Mouse (Mus musculus): ENCODE data around the gene Aqp9. TPM values are rescaled to one million over a fixed set of nuclear protein-coding genes. Genes with fewer than 3 reads are reported as not detected.
"Not testable (repeated sequence)": the region's sequence is repeated elsewhere in the genome, so short reads cannot be mapped to it uniquely, and the experiment has no call there.

Aqp9 gene
- polyA plus RNA-seq, 1 experiment from 2014 or later = 7.5 TPM

DNA sequence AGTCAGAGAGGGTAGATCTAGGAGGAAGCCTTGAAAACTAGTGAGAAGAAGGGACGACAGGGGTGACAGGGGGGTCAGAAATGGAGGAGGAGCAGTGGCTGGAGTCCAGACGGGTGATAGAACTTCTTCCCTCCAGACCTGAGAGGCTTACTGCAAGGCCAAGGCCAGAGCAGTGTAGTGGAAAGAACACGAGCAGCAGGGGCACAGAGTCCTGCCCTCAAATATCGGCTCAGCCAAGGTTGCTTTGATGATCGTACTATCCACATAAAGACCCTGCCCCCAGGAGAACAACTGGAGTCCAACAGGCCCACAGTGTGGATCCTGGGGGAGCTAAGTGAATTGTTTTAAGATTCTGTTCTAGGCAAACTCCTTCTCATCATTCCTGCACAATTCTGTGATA is 33.4 kb downstream of the Aqp9 start:
- Histone ChIP-seq H3K4me3 (ENCODE audit: low read depth, low read length) (no peak overlapping the region), H3K27me3 (ENCODE audit: control insufficient read depth, insufficient read depth, low read depth, low read length) (no peaks in the 10 kb centered on the region), H3K4me1 (ENCODE audit: control insufficient read depth, low read depth, low read length) (peaks cover 10% of the 10 kb centered on the region), H3K4me2 (ENCODE audit: low read depth, low read length) (no peak overlapping the region), H3K36me3 (ENCODE audit: control insufficient read depth, insufficient read depth) (no peaks in the 10 kb centered on the region), H3K9me3 (replicated peaks; ENCODE audit: control insufficient read depth, low read length) (no peaks in the 10 kb centered on the region), H3K9ac (ENCODE audit: low read depth, low read length) (no peak overlapping the region), H3K27ac (ENCODE audit: low read length) (no peak overlapping the region)
- WGBS (ENCODE audit: insufficient replicate concordance) = 55% methylated on average over 5 of the region's 5 CpGs
- no peak for ATAC-seq (ENCODE audit: low read depth)

DNA sequence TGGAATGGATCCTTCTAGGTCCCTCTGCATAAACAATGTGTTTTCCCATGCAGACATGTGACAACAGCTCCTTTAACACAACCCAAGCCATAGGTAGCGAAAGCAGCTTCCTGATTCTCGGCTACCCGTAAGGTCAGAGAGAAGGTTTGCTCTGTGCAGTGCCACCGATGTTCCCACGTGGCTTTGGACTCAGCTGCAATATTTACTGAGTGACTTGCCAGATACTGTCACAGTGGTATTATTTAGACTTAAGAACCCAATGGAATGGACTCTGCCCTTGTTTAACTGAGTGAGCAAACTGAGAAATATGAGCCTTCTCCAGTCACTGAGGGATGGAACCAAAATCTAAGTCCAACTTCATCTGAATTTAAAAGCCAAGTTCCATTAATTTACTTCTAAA is 35.3 kb downstream of the Aqp9 start:
- ATAC-seq (ENCODE audit: low read depth) = no peak; the same call in 1 of the 2 replicates
- Histone ChIP-seq H3K4me2 (ENCODE audit: low read depth, low read length) (no peak overlapping the region), H3K36me3 (ENCODE audit: control insufficient read depth, insufficient read depth) (no peaks in the 10 kb centered on the region), H3K27ac (ENCODE audit: low read length) (peak overlapping the region; percentile 60), H3K9ac (ENCODE audit: low read depth, low read length) (no peak overlapping the region), H3K4me1 (ENCODE audit: control insufficient read depth, low read depth, low read length) (peaks cover 10% of the 10 kb centered on the region), H3K4me3 (ENCODE audit: low read depth, low read length) (no peak overlapping the region), H3K27me3 (ENCODE audit: control insufficient read depth, insufficient read depth, low read depth, low read length) (no peaks in the 10 kb centered on the region), H3K9me3 (replicated peaks; ENCODE audit: control insufficient read depth, low read length) (no peaks in the 10 kb centered on the region)
- WGBS (ENCODE audit: insufficient replicate concordance) = 62% methylated on average over 5 of the region's 5 CpGs

DNA sequence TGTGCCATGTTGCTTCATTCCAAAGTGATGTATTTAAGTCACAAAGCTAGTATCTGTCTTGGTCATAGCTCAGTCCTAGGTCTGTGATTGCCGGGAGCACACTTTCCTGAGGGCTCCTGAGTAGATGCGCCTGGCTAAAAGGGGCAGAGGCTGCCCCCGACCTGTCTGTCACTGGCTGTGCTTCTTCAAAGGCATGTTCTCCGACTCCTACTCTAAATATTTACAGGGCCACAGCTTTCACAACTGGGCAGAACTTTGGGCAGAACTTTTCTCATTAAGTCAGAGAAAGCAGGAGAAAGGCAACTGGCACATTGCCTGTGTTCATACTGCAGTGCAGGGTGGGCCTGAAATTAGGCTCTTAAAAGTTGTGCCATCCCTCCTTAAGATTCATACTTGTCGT is 36.7 kb downstream of the Aqp9 start:
- no peaks in the 10 kb centered on the region for H3K27me3 ChIP-seq (ENCODE audit: control insufficient read depth, insufficient read depth, low read depth, low read length)
- peaks cover 8% of the 10 kb centered on the region for H3K4me1 ChIP-seq (ENCODE audit: control insufficient read depth, low read depth, low read length)
- no peak overlapping the region for H3K4me3 ChIP-seq (ENCODE audit: low read depth, low read length)
- H3K36me3 ChIP-seq (ENCODE audit: control insufficient read depth, insufficient read depth) = no peaks in the 10 kb centered on the region
- WGBS (ENCODE audit: insufficient replicate concordance) = 67% methylated on average over 5 of the region's 5 CpGs
- H3K9me3 ChIP-seq (replicated peaks; ENCODE audit: control insufficient read depth, low read length) = no peaks in the 10 kb centered on the region
- H3K4me2 ChIP-seq (ENCODE audit: low read depth, low read length) = no peak overlapping the region
- ATAC-seq (ENCODE audit: low read depth) = peak; percentile 65
- H3K9ac ChIP-seq (ENCODE audit: low read depth, low read length) = no peak overlapping the region
- peak overlapping the region; percentile 29 for H3K27ac ChIP-seq (ENCODE audit: low read length)

- Histone ChIP-seq H3K27me3 (ENCODE audit: control insufficient read depth, insufficient read depth, low read depth, low read length) (no peaks in the 10 kb centered on the region), H3K4me2 (ENCODE audit: low read depth, low read length) (no peak overlapping the region), H3K4me3 (ENCODE audit: low read depth, low read length) (no peak overlapping the region), H3K9ac (ENCODE audit: low read depth, low read length) (no peak overlapping the region), H3K9me3 (replicated peaks; ENCODE audit: control insufficient read depth, low read length) (no peaks in the 10 kb centered on the region), H3K4me1 (ENCODE audit: control insufficient read depth, low read depth, low read length) (peaks cover 8% of the 10 kb centered on the region), H3K27ac (ENCODE audit: low read length) (no peak overlapping the region), H3K36me3 (ENCODE audit: control insufficient read depth, insufficient read depth) (no peaks in the 10 kb centered on the region)
- ATAC-seq (ENCODE audit: low read depth) = peak; percentile 66
- WGBS (ENCODE audit: insufficient replicate concordance) = 34% methylated on average over 5 of the region's 5 CpGs
Measured at GRCm38 (mm10) chr9:71128911-71129310, 39.6 kb downstream of the Aqp9 start.

GRCm38 (mm10) chr9:71126205-71126604 is 42.3 kb downstream of the Aqp9 start:
- no peaks in the 10 kb centered on the region for H3K36me3 ChIP-seq (ENCODE audit: control insufficient read depth, insufficient read depth)
- no peak overlapping the region for H3K9ac ChIP-seq (ENCODE audit: low read depth, low read length)
- no peak overlapping the region for H3K27ac ChIP-seq (ENCODE audit: low read length)
- ATAC-seq (ENCODE audit: low read depth) = no peak
- no peak overlapping the region for H3K4me2 ChIP-seq (ENCODE audit: low read depth, low read length)
- H3K9me3 ChIP-seq (replicated peaks; ENCODE audit: control insufficient read depth, low read length) = no peaks in the 10 kb centered on the region
- no peak overlapping the region for H3K4me3 ChIP-seq (ENCODE audit: low read depth, low read length)
- H3K4me1 ChIP-seq (ENCODE audit: control insufficient read depth, low read depth, low read length) = no peaks in the 10 kb centered on the region; the same call in 1 of the 2 replicates
- no peaks in the 10 kb centered on the region for H3K27me3 ChIP-seq (ENCODE audit: control insufficient read depth, insufficient read depth, low read depth, low read length)
- WGBS (ENCODE audit: insufficient replicate concordance) = 29% methylated on average over 2 of the region's 2 CpGs

DNA sequence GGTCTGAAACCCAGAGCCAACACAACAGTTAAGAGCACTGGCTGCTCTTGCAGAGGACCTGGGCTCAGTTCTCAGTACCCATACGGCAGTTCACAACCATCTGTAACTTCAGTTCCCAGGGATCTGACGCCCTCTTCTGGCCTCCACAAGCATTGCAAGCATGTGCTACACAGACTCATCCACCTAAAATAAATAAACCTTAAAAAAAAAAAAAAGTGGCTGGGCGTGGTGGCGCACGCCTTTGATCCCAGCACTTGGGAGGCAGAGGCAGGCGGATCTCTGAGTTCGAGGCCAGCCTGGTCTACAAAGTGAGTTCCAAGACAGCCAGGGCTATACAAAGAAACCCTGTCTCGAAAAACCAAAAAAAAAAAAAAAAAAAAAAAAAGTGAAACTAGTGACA is 45.4 kb downstream of the Aqp9 start:
- H3K9me3 ChIP-seq (replicated peaks; ENCODE audit: control insufficient read depth, low read length); H3K4me3 ChIP-seq (ENCODE audit: low read depth, low read length); ATAC-seq (ENCODE audit: low read depth); H3K36me3 ChIP-seq (ENCODE audit: control insufficient read depth, insufficient read depth); H3K27ac ChIP-seq (ENCODE audit: low read length); H3K4me1 ChIP-seq (ENCODE audit: control insufficient read depth, low read depth, low read length); H3K27me3 ChIP-seq (ENCODE audit: control insufficient read depth, insufficient read depth, low read depth, low read length); H3K9ac ChIP-seq (ENCODE audit: low read depth, low read length); H3K4me2 ChIP-seq (ENCODE audit: low read depth, low read length): not testable (repeated sequence)
- WGBS (ENCODE audit: insufficient replicate concordance) = 80% methylated on average over 8 of the region's 8 CpGs

DNA sequence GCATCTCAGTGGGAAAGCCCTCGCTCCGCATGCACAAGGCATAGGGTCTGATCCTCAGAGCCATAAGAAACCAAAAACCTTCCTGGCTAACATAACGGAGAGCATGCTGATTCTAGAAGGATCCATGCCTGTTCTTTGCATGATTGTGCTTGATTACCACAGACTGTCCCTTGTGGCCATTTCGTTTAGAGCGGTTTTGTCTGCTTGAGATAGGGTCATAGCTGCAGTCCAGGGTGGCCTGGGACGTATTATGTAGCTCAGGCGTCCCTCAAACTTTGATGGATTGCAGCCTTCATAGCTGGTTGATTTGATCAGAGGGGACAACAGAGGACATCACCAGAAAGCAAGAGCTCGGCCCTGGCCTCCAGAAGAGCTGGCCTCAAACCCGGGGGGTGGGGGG is 47.6 kb downstream of the Aqp9 start:
- no peaks in the 10 kb centered on the region for H3K4me1 ChIP-seq (ENCODE audit: control insufficient read depth, low read depth, low read length)
- no peak overlapping the region for H3K4me3 ChIP-seq (ENCODE audit: low read depth, low read length)
- H3K27ac ChIP-seq (ENCODE audit: low read length) = no peak overlapping the region
- no peaks in the 10 kb centered on the region for H3K27me3 ChIP-seq (ENCODE audit: control insufficient read depth, insufficient read depth, low read depth, low read length)
- H3K9me3 ChIP-seq (replicated peaks; ENCODE audit: control insufficient read depth, low read length) = no peaks in the 10 kb centered on the region
- ATAC-seq (ENCODE audit: low read depth) = no peak
- H3K36me3 ChIP-seq (ENCODE audit: control insufficient read depth, insufficient read depth) = no peaks in the 10 kb centered on the region
- no peak overlapping the region for H3K4me2 ChIP-seq (ENCODE audit: low read depth, low read length)
- WGBS (ENCODE audit: insufficient replicate concordance) = 72% methylated on average over 9 of the region's 9 CpGs
- H3K9ac ChIP-seq (ENCODE audit: low read depth, low read length) = no peak overlapping the region

DNA sequence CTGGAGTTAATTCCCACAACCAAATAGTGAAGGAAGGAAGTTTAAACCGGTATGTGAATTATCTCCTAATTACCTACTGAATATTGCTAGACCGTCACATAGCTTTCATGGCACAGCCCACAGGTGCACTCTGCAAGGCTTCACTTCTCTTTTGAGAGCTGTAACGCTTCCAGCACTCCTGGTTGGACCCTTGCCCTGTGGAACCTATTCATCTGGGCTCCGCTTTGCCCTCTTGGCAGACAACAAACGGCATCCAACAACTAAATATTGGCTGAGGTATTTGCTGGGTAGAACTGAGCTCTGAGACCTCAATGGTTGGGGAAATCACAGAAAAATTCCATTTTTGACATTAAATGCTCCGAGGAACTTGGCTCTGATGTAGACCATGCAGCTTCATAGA is 55.3 kb downstream of the Aqp9 start:
- H3K4me1 ChIP-seq (ENCODE audit: control insufficient read depth, low read depth, low read length) = no peaks in the 10 kb centered on the region

DNA sequence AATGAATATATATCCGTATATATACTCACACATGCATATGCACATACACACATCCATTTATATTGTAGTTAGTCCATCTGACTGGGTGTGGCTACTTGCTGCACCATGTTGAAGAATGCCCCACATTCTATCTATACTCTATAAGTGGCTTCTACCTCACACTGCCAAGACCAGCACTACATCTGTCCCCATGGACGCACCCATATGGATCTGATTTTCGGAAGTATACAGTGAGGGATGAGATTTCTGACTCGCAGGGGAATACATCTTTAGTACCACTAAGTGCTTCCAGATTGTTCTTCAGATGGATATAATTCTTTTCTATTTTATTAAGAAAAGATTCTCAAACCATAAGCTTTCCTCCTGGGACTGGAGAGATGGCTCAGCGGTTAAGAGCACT is 65.0 kb downstream of the Aqp9 start:
- Histone ChIP-seq H3K9me3 (replicated peaks; ENCODE audit: control insufficient read depth, low read length) (no peaks in the 10 kb centered on the region), H3K9ac (ENCODE audit: low read depth, low read length) (no peak overlapping the region), H3K4me1 (ENCODE audit: control insufficient read depth, low read depth, low read length) (no peaks in the 10 kb centered on the region), H3K36me3 (ENCODE audit: control insufficient read depth, insufficient read depth) (no peaks in the 10 kb centered on the region), H3K4me2 (ENCODE audit: low read depth, low read length) (no peak overlapping the region), H3K4me3 (ENCODE audit: low read depth, low read length) (no peak overlapping the region), H3K27me3 (ENCODE audit: control insufficient read depth, insufficient read depth, low read depth, low read length) (no peaks in the 10 kb centered on the region), H3K27ac (ENCODE audit: low read length) (no peak overlapping the region)
- no peak for ATAC-seq (ENCODE audit: low read depth)
- WGBS (ENCODE audit: insufficient replicate concordance) = 80% methylated on average over 5 of the region's 5 CpGs

More for the DNA sequence above, 55.3 kb downstream of the Aqp9 start:
- Histone ChIP-seq H3K27ac (ENCODE audit: low read length) (no peak overlapping the region), H3K9ac (ENCODE audit: low read depth, low read length) (no peak overlapping the region), H3K9me3 (replicated peaks; ENCODE audit: control insufficient read depth, low read length) (no peaks in the 10 kb centered on the region), H3K36me3 (ENCODE audit: control insufficient read depth, insufficient read depth) (no peaks in the 10 kb centered on the region), H3K27me3 (ENCODE audit: control insufficient read depth, insufficient read depth, low read depth, low read length) (no peaks in the 10 kb centered on the region), H3K4me2 (ENCODE audit: low read depth, low read length) (no peak overlapping the region), H3K4me3 (ENCODE audit: low read depth, low read length) (no peak overlapping the region)
- 74% methylated on average over 6 of the region's 6 CpGs for WGBS (ENCODE audit: insufficient replicate concordance)
- no peak for ATAC-seq (ENCODE audit: low read depth)

- Histone ChIP-seq H3K4me3 (ENCODE audit: low read depth, low read length) (no peak overlapping the region), H3K27ac (ENCODE audit: low read length) (no peak overlapping the region), H3K4me1 (ENCODE audit: control insufficient read depth, low read depth, low read length) (no peaks in the 10 kb centered on the region), H3K9me3 (replicated peaks; ENCODE audit: control insufficient read depth, low read length) (no peaks in the 10 kb centered on the region), H3K9ac (ENCODE audit: low read depth, low read length) (no peak overlapping the region), H3K4me2 (ENCODE audit: low read depth, low read length) (no peak overlapping the region), H3K36me3 (ENCODE audit: control insufficient read depth, insufficient read depth) (no peaks in the 10 kb centered on the region), H3K27me3 (ENCODE audit: control insufficient read depth, insufficient read depth, low read depth, low read length) (no peaks in the 10 kb centered on the region)
- no peak for ATAC-seq (ENCODE audit: low read depth)
- WGBS (ENCODE audit: insufficient replicate concordance) = 43% methylated on average over 6 of the region's 6 CpGs
Measured at GRCm38 (mm10) chr9:71094066-71094465, 74.4 kb downstream of the Aqp9 start.

All from liver, embryonic 16.5 days (tissue).